Mouse (Mus musculus): Measurements from ENCODE around the gene C2cd3.

GRCm38 (mm10) chr7:100372452-100372980, 483 bp downstream of the C2cd3 start:
- no peak for TF ChIP-seq CTCF (IDR thresholded peaks at IDR 0.05)
- no peak for TF ChIP-seq EP300 (IDR thresholded peaks at IDR 0.05)

All from lung, postnatal 0 days (tissue).